Mouse (Mus musculus): Measurements from ENCODE around the gene Kdelc2.

DNA sequence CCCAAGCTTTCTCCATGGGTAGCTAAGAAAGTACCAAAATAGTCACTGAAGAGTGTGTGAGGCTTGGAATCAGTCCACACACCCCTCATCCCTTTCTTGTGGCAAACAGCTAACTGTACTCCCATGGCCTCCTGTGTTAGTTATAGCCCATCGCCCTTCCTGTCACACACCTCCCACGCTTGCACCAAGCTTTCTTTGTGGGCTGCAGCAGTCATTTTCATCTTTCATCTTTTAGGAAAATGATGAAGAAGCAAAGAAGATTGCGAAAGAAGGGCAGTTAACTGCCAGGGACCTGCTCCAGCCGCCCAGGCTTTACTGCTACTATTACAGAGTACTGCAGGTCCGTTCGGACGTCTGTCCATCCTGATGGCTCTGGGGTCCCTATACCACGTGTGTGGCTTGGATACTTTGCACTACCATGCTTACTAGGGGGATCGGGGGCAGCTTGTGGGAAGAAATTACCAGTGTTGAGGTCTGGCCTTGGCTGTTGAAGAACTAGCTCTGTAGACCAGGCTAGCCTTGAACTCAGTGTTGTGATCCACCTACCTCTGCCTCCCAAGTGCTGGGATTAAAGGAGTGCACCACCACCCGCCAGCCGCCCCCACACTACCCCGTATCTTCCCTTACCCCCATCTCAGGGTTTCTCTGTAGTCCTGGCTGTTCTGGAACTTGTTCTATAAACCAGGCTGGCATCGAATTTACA, 14.0 kb downstream of the Kdelc2 start:
- no peak for TF ChIP-seq CHD2 (IDR thresholded peaks at IDR 0.05; ENCODE audit: low read depth, low read length)
- no peak for TF ChIP-seq ZNF384 (IDR thresholded peaks at IDR 0.05; ENCODE audit: low read depth, low read length)
- TF ChIP-seq ZC3H11A (IDR thresholded peaks at IDR 0.05; ENCODE audit: borderline replicate concordance, low read depth, low read length), result no peak

Measured in ES-E14 (cell line).